Mouse (Mus musculus): Measurements from ENCODE around the gene Ckap2. TPM values are rescaled to one million over a fixed set of nuclear protein-coding genes. Genes with fewer than 3 reads are reported as not detected.
A peak's percentile ranks its signal among the peaks of the same experiment; 100 is the strongest.
"Not testable (repeated sequence)": the region's sequence is repeated elsewhere in the genome, so short reads cannot be mapped to it uniquely, and the experiment has no call there.

The Ckap2 gene
- polyA plus RNA-seq, 1 experiment, result 30.2 TPM

DNA sequence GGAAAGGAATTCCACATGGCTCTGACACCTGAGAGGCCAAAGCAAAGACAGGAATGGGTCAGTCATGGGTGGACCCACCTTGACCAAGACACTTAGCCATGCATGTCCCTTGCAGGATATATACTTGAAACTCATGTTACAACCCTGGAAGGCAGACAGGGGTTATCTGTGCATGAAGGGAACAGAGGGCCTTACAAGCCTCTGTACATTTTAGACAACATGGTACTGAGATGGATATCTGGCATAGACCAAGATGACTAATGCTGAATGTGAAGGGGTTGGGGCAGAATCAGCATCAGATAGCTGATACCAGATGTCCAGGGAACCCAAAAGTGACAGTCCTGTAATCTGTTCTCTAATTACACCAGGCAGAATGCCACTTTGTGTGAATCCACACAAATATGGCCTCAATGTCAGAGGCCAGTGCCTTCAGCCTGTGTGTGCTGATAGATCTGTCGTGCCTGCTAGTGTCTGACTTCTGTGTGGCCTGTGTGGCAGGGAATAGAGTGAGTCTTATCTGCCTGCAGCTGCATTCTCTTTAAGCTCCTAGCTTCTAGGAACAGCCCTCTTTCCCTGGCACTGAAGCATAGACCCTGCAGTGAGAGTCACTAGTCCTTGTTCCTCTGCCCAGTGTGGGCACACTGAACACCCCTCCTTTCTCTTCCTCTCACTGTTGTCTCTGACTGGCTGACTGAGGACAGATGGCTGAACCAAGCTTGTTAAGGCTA, 41.7 kb downstream of the Ckap2 start:
- H3K27ac ChIP-seq (ENCODE audit: control insufficient read depth, insufficient read depth, low read depth, low read length, poor library complexity), result no peak overlapping the region
- H3K4me1 ChIP-seq (ENCODE audit: control insufficient read depth, insufficient read depth, low read length), result no peaks in the 10 kb centered on the region
- TF ChIP-seq CTCF (IDR thresholded peaks at IDR 0.05; ENCODE audit: control insufficient read depth, insufficient read depth, low read length) (no peak), POLR2A (IDR thresholded peaks at IDR 0.05; ENCODE audit: borderline replicate concordance, control insufficient read depth, low read depth, low read length) (no peak)
- no peak overlapping the region for H3K4me3 ChIP-seq (replicated peaks; ENCODE audit: control insufficient read depth, low read depth, low read length)
- WGBS, result 60% methylated on average over 1 of the region's 1 CpGs

DNA sequence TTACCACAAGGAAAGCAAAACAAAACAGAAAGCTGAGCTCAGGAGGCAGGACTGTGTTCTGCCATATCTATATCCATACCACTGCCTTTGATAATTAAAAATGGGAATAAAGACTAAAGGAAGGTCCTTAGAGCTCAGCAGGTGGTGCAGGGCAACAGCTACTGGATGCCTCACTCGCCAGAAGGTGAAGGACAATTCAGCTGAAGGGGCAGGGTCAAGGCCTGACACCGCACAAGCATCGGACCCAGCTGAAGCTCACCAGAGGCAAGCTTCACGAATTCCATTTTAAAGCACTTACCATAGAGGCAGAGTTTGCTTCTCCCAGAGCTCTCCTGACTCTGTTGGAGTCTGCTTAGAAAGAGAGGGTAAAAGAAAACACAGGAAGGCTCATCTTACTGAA, 43.0 kb downstream of the Ckap2 start:
- WGBS, result 95% methylated on average over 4 of the region's 4 CpGs
- TF ChIP-seq POLR2A (IDR thresholded peaks at IDR 0.05; ENCODE audit: borderline replicate concordance, control insufficient read depth, low read depth, low read length) (no peak), CTCF (IDR thresholded peaks at IDR 0.05; ENCODE audit: control insufficient read depth, insufficient read depth, low read length) (no peak)

DNA sequence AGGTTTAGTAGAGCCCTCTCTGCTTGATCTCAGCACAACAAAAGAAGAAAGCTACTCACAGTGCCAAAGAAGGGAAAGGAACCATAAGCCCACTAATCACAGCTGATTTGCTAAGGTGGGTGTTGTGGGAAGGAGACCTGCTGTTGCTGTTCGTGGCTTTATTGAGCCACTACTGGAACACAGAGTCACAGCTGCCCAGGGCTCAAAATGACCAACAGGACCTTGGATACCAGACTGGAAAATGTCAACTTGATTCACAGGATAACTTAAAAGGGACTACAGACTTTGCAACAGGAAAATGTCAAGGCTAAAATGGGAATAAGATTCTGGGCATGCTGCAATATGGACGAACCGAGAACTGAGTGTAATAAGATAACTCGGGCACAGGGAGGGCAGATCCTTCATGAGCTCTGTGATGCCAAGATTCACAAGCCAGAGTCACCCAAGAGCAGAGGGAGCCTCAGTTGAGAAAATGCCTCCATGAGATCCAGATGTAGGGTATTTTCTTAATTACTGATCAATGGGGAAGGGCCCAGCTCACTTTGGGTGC, 43.7 kb downstream of the Ckap2 start:
- 87% methylated on average over 4 of the region's 4 CpGs for whole genome bisulfite sequencing

More for the DNA sequence above, 43.0 kb downstream of the Ckap2 start:
- Histone ChIP-seq H3K4me3 (replicated peaks; ENCODE audit: control insufficient read depth, low read depth, low read length) (no peak overlapping the region), H3K27ac (ENCODE audit: control insufficient read depth, insufficient read depth, low read depth, low read length, poor library complexity) (no peak overlapping the region), H3K4me1 (ENCODE audit: control insufficient read depth, insufficient read depth, low read length) (no peaks in the 10 kb centered on the region)

DNA sequence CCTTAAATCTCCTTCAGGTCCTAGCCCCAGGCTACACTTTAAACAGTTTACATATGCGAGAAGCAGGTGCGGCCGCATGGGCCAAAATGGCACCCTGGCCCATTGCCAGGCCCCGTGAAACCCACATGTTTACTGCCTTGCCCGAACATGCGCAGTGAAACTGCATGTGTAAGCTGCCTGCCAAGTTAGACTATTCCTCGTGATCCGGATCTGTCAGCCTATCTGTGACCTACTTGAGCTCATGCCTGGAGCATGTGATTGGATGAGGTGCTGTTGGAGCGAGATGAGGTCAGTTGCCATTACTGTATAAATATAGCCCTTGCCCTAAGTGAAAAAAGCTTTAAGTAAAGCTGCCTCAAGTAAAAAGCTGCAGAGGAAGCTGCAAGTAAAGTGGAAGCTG, 49.2 kb downstream of the Ckap2 start:
- not testable (repeated sequence) for H3K27ac ChIP-seq (ENCODE audit: control insufficient read depth, insufficient read depth, low read depth, low read length, poor library complexity); H3K4me1 ChIP-seq (ENCODE audit: control insufficient read depth, insufficient read depth, low read length); H3K4me3 ChIP-seq (replicated peaks; ENCODE audit: control insufficient read depth, low read depth, low read length)
- 92% methylated on average over 9 of the region's 9 CpGs for WGBS

More for the DNA sequence above, 43.7 kb downstream of the Ckap2 start:
- H3K4me1 ChIP-seq (ENCODE audit: control insufficient read depth, insufficient read depth, low read length), result no peaks in the 10 kb centered on the region
- H3K4me3 ChIP-seq (replicated peaks; ENCODE audit: control insufficient read depth, low read depth, low read length), result no peak overlapping the region
- TF ChIP-seq CTCF (IDR thresholded peaks at IDR 0.05; ENCODE audit: control insufficient read depth, insufficient read depth, low read length), result no peak
- TF ChIP-seq POLR2A (IDR thresholded peaks at IDR 0.05; ENCODE audit: borderline replicate concordance, control insufficient read depth, low read depth, low read length), result no peak
- no peak overlapping the region for H3K27ac ChIP-seq (ENCODE audit: control insufficient read depth, insufficient read depth, low read depth, low read length, poor library complexity)

DNA sequence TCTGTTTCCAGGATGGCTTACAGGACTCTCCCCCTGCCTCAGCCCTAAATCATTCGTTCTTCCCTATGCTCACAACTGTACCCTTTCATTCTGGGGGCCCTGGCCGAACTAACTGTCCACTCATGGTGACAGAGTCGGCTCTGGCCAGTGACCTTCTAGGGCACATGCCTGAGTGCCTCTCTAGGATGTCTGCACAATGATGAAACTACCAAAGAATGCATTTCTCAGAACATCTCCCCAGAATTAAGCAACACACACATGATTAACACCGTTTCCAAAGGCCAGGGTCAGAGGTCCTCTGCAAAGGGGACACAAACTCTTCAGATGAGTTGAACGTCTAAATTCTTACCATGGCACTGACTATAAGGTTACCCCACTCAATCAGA, 50.9 kb downstream of the Ckap2 start:
- WGBS, result 86% methylated on average over 5 of the region's 5 CpGs
- H3K4me3 ChIP-seq (replicated peaks; ENCODE audit: control insufficient read depth, low read depth, low read length), result no peak overlapping the region

DNA sequence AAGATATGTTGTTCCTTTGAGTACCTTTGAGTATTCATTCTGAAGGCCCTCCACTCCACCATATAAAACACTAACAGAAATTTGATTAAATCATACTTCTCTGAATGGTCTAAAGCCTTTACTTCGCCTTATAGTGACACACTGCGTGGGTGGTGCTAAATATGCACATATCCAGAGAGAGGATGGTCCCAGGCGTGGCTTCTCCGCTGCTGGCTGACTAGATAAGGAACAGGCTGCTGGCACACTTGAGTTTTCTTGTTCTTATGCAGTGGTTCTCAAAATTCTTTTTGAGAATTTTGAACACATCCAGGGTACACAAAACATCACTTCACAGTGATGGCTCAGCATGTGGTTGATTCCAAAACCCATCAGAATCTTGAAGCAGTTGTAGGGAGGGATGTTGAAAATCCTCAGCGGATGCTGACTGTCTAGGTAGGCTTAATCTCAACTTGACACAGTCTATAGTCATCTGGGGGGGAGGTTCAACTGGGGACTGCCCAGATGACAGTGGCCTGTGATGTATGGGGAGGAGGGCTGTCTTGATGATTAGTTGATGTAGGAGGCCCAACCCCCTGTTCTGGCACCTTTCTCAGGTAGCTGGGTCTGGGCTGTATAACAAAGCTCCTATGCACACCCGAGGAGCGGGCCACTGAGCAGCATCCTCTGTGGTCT, 51.4 kb downstream of the Ckap2 start:
- TF ChIP-seq CTCF (IDR thresholded peaks at IDR 0.05; ENCODE audit: control insufficient read depth, insufficient read depth, low read length), result no peak
- no peak for TF ChIP-seq POLR2A (IDR thresholded peaks at IDR 0.05; ENCODE audit: borderline replicate concordance, control insufficient read depth, low read depth, low read length)
- WGBS, result 70% methylated on average over 7 of the region's 7 CpGs
- H3K4me1 ChIP-seq (ENCODE audit: control insufficient read depth, insufficient read depth, low read length), result no peaks in the 10 kb centered on the region
- no peak overlapping the region for H3K4me3 ChIP-seq (replicated peaks; ENCODE audit: control insufficient read depth, low read depth, low read length)
- H3K27ac ChIP-seq (ENCODE audit: control insufficient read depth, insufficient read depth, low read depth, low read length, poor library complexity), result peak overlapping the region; percentile 47

More for the DNA sequence above, 50.9 kb downstream of the Ckap2 start:
- TF ChIP-seq POLR2A (IDR thresholded peaks at IDR 0.05; ENCODE audit: borderline replicate concordance, control insufficient read depth, low read depth, low read length), result no peak
- TF ChIP-seq CTCF (IDR thresholded peaks at IDR 0.05; ENCODE audit: control insufficient read depth, insufficient read depth, low read length), result no peak
- Histone ChIP-seq H3K27ac (ENCODE audit: control insufficient read depth, insufficient read depth, low read depth, low read length, poor library complexity) (peak overlapping the region; percentile 47), H3K4me1 (ENCODE audit: control insufficient read depth, insufficient read depth, low read length) (no peaks in the 10 kb centered on the region)

DNA sequence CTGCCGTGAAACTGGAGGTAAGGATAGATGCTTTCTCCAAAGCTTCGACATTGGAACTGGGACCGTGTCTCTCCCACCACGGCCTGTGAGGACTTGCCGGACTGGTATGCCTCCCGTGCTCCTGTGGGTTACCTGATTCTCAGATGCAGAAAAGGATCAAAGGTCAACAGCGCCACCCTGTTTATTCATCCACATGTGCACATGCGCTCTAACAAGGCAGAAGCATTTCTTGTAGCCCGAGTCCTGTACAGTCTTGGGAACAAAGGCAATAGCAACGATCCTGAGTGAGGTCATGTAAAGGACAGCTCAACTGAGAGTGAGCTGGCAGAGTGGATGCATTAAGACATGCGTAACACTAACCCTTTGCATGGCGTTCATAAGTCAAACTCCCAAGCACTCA, 53.6 kb downstream of the Ckap2 start:
- H3K4me3 ChIP-seq (replicated peaks; ENCODE audit: control insufficient read depth, low read depth, low read length), result no peak overlapping the region
- no peaks in the 10 kb centered on the region for H3K4me1 ChIP-seq (ENCODE audit: control insufficient read depth, insufficient read depth, low read length)
- 92% methylated on average over 12 of the region's 12 CpGs for WGBS
- TF ChIP-seq POLR2A (IDR thresholded peaks at IDR 0.05; ENCODE audit: borderline replicate concordance, control insufficient read depth, low read depth, low read length) (no peak), CTCF (IDR thresholded peaks at IDR 0.05; ENCODE audit: control insufficient read depth, insufficient read depth, low read length) (no peak)
- H3K27ac ChIP-seq (ENCODE audit: control insufficient read depth, insufficient read depth, low read depth, low read length, poor library complexity), result no peak overlapping the region

DNA sequence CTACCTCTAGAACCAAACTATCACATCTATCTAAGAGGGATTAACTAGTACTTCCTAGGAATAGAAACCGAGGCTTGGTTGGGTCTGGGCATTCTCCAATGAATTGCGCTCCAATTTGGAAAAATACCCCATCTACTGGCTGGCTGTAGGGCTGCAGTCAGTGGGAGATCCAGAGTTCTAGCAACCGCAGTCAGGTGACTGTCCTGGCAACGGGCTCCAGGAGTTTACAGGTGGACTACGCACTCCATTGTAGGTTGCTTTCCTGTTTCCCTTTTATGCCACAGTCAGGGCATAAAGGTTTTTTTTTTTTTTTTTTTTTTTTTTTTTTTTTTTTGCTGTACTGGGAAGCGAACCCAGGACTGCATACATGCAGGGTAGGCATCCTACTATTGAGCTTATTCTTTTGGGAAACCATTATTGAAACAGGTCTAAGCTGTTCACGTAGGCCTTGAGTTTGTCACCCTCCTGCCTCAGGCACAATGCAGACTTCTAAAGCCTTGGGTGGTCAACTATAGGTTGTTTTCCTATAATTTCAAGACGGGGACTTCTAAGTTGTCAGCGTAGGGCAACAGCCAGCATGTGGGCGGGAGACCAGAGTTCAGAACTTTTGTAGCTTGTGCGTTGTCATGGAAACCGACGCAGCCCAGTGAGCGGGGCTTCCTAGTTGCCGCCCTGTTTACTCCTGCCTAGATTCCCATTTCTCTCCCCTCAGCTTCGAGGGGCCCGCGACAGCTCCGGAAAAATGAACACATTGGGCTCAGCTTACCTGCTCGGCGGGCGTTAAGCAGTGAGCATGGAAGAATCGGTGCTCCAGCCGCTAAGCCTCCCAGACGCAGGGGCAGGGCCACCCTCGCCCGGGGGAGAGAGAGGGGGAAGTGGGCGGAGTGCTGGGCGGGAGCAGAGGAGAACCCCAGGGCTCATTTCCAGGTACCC, 61.1 kb downstream of the Ckap2 start, which contains the start of gene Nek5:
Gene Nek5, minus strand, starts transcription at position 834 of the 933 bp plus-strand sequence.
- Histone ChIP-seq H3K4me1 (ENCODE audit: control insufficient read depth, insufficient read depth, low read length) (no peaks in the 10 kb centered on the region), H3K27ac (ENCODE audit: control insufficient read depth, insufficient read depth, low read depth, low read length, poor library complexity) (no peak within 1 kb of the TSS), H3K4me3 (replicated peaks; ENCODE audit: control insufficient read depth, low read depth, low read length) (peak within 1 kb of the TSS; percentile 31)
- 2% methylated on average over 29 of the region's 29 CpGs for WGBS
- TF ChIP-seq CTCF (IDR thresholded peaks at IDR 0.05; ENCODE audit: control insufficient read depth, insufficient read depth, low read length), result peak; percentile 25; the same call in 1 of the 2 replicates
- TF ChIP-seq POLR2A (IDR thresholded peaks at IDR 0.05; ENCODE audit: borderline replicate concordance, control insufficient read depth, low read depth, low read length), result no peak

Other genes with a start within 250 kb of the Ckap2 start
- gene Defb35, start 247.5 kb downstream of the Ckap2 start, polyA plus RNA-seq (2011; ENCODE audit: insufficient read depth, insufficient read length, low replicate concordance, missing spikeins), result not detected in 2 replicates
- not detected in 2 replicates for gene Defb13, start 239.1 kb downstream of the Ckap2 start, polyA plus RNA-seq (2011; ENCODE audit: insufficient read depth, insufficient read length, low replicate concordance, missing spikeins)
- not detected in 2 replicates for gene Fam90a1a, start 227.1 kb downstream of the Ckap2 start, polyA plus RNA-seq (2011; ENCODE audit: insufficient read depth, insufficient read length, low replicate concordance, missing spikeins)
- not detected in 2 replicates for gene Ccdc70, start 216.0 kb downstream of the Ckap2 start, polyA plus RNA-seq (2011; ENCODE audit: insufficient read depth, insufficient read length, low replicate concordance, missing spikeins)
- gene Atp7b, start 125.5 kb downstream of the Ckap2 start, polyA plus RNA-seq (2011; ENCODE audit: insufficient read depth, insufficient read length, low replicate concordance, missing spikeins), result 2.6 and 4.3 TPM in 2 replicates
- 0.61 and 3.5 TPM in 2 replicates for gene Alg11, start 125.1 kb downstream of the Ckap2 start, polyA plus RNA-seq (2011; ENCODE audit: insufficient read depth, insufficient read length, low replicate concordance, missing spikeins)
- gene Nek5, start 60.8 kb downstream of the Ckap2 start, polyA plus RNA-seq (2011; ENCODE audit: insufficient read depth, insufficient read length, low replicate concordance, missing spikeins), result not detected in 2 replicates
- gene Nek3, start 19.4 kb downstream of the Ckap2 start, polyA plus RNA-seq (2011; ENCODE audit: insufficient read depth, insufficient read length, low replicate concordance, missing spikeins), result 2.6 and 19.3 TPM in 2 replicates
- 11.3 and 13.3 TPM in 2 replicates for gene Vps36, start 7.0 kb upstream of the Ckap2 start, polyA plus RNA-seq (2011; ENCODE audit: insufficient read depth, insufficient read length, low replicate concordance, missing spikeins)
- 0.60 and 0.95 TPM in 2 replicates for gene Thsd1, start 41.5 kb upstream of the Ckap2 start, polyA plus RNA-seq (2011; ENCODE audit: insufficient read depth, insufficient read length, low replicate concordance, missing spikeins)
- gene Tpte, start 97.6 kb upstream of the Ckap2 start, polyA plus RNA-seq (2011; ENCODE audit: insufficient read depth, insufficient read length, low replicate concordance, missing spikeins), result not detected in 2 replicates
- gene Slc25a15, start 212.8 kb upstream of the Ckap2 start, polyA plus RNA-seq (2011; ENCODE audit: insufficient read depth, insufficient read length, low replicate concordance, missing spikeins), result 1.3 and 4.9 TPM in 2 replicates
- gene Mrps31, start 225.5 kb upstream of the Ckap2 start, polyA plus RNA-seq (2011; ENCODE audit: insufficient read depth, insufficient read length, low replicate concordance, missing spikeins), result 7.2 and 9.4 TPM in 2 replicates

All from bone marrow, adult 2 months (tissue).